Comparison of ENCODE assay signal across 8 mouse cellular contexts in the genomic region with DNA sequence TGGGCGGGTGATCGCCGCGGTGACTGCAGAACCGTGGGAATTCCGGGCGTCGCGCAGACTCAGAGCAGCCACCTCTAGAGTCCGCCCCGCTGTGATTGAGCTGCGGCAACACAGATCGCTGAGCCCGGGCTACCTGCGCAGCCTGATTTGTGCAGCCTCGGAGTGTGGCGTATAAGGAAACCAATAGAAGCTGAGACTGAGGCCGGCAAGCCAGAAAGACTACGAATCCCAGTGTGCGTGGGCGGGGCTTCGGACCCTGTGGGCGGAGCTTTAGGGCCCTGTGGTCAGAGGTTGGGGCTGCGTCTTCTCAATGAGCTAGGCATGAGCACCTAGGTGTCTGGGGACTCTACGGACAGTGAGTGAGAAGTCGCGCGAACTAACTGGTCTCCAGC. TPM values are rescaled to one million over a fixed set of nuclear protein-coding genes. Genes with fewer than 3 reads are reported as not detected.
A peak's percentile ranks its signal among the peaks of the same experiment; 100 is the strongest.
DNase-seq lines count a peak whose midpoint lies in the region; ATAC-seq and TF ChIP-seq lines count a peak whose summit lies in the region.

A gene (minus strand): TSS at position 182 of the 392 bp plus-strand sequence.

- H3K36me3 ChIP-seq in heart, embryonic 10.5 days, result no peaks in the 10 kb centered on the region
- no peaks in the 10 kb centered on the region for H3K36me3 ChIP-seq in kidney, embryonic 15.5 days

- peak within 1 kb of the TSS; percentile 73 for H3K4me2 ChIP-seq in kidney, embryonic 15.5 days

- ATAC-seq in kidney, embryonic 15.5 days (replicated peaks; ENCODE audit: low FRiP score), result peak; percentile 100
- ATAC-seq in monocyte, adult 5-6 weeks (replicated peaks; ENCODE audit: insufficient number of reproducible peaks, low FRiP score, low TSS enrichment, poor library complexity, severe bottlenecking), result peak; percentile 98

- peak; percentile 98 for DNase-seq in A20 (ENCODE audit: low read depth, low spot score)
- peak; percentile 99 for DNase-seq in heart, embryonic 10.5 days (ENCODE audit: low spot score)
- DNase-seq in liver, result peak; percentile 96
- peak; percentile 95 to 97 for DNase-seq in spleen, postnatal 4 days (ENCODE audit: low spot score in 2 of 2)

- under 1% methylated on average over 28 of the region's 28 CpGs for WGBS in heart, embryonic 10.5 days
- under 1% methylated on average over 28 of the region's 28 CpGs for WGBS in kidney, embryonic 15.5 days

- peak within 1 kb of the TSS; percentile 73 for H3K9ac ChIP-seq in kidney, embryonic 15.5 days

- no peaks in the 10 kb centered on the region for H3K9me3 ChIP-seq in heart, embryonic 10.5 days
- no peaks in the 10 kb centered on the region for H3K9me3 ChIP-seq in kidney, embryonic 15.5 days (replicated peaks)

- TF ChIP-seq CTCF in bone marrow macrophage, adult 2 months (IDR thresholded peaks at IDR 0.05; ENCODE audit: low read depth, low read length), result no peak
- TF ChIP-seq CTCF in embryonic fibroblast, embryonic 13.5 days (IDR thresholded peaks at IDR 0.05; ENCODE audit: borderline replicate concordance, insufficient read depth, low read length), result no peak

- peaks cover 20% of the 10 kb centered on the region for H3K4me1 ChIP-seq in bone marrow macrophage, adult 2 months (ENCODE audit: control insufficient read depth, insufficient read depth, low read length)
- 0 out of 2 replicates have a peak, but pooled peaks cover 2% of the 10 kb centered on the region for H3K4me1 ChIP-seq in embryonic fibroblast, embryonic 13.5 days (ENCODE audit: control insufficient read depth, insufficient read depth, low read length)
- peaks cover 28% of the 10 kb centered on the region for H3K4me1 ChIP-seq in heart, embryonic 10.5 days
- H3K4me1 ChIP-seq in kidney, embryonic 15.5 days, result peaks cover 22% of the 10 kb centered on the region

- no peak for TF ChIP-seq POLR2A in bone marrow macrophage, adult 2 months (IDR thresholded peaks at IDR 0.05; ENCODE audit: borderline replicate concordance, low read depth, low read length)
- TF ChIP-seq POLR2A in embryonic fibroblast, embryonic 13.5 days (IDR thresholded peaks at IDR 0.05; ENCODE audit: low read depth, low read length), result peak; percentile 65

- peak within 1 kb of the TSS; percentile 98 for H3K27ac ChIP-seq in bone marrow macrophage, adult 2 months (ENCODE audit: insufficient read depth, low read depth, low read length)
- no peak within 1 kb of the TSS for H3K27ac ChIP-seq in embryonic fibroblast, embryonic 13.5 days (ENCODE audit: insufficient read depth, low read length)
- peak within 1 kb of the TSS; percentile 88 for H3K27ac ChIP-seq in heart, embryonic 10.5 days
- H3K27ac ChIP-seq in kidney, embryonic 15.5 days, result peak within 1 kb of the TSS; percentile 59

- H3K27me3 ChIP-seq in heart, embryonic 10.5 days (ENCODE audit: insufficient read depth, poor library complexity, severe bottlenecking), result no peaks in the 10 kb centered on the region
- no peaks in the 10 kb centered on the region for H3K27me3 ChIP-seq in kidney, embryonic 15.5 days

- H3K4me3 ChIP-seq in bone marrow macrophage, adult 2 months (ENCODE audit: insufficient read depth, low read length), result peak within 1 kb of the TSS; percentile 98
- H3K4me3 ChIP-seq in embryonic fibroblast, embryonic 13.5 days (ENCODE audit: insufficient read depth, low read length), result peak within 1 kb of the TSS; percentile 85
- H3K4me3 ChIP-seq in heart, embryonic 10.5 days, result peak within 1 kb of the TSS; percentile 76
- peak within 1 kb of the TSS; percentile 74 for H3K4me3 ChIP-seq in kidney, embryonic 15.5 days (replicated peaks)

RNA-seq across cellular contexts. Expression of the gene that starts here (rescaled TPM):
- 1,528 and 1,623 TPM in 2 replicates for polyA plus RNA-seq in bone marrow macrophage, adult 2 months (2012; ENCODE audit: insufficient read depth, insufficient read length, missing spikeins)
- 71.1 and 73.8 TPM in 2 replicates for polyA plus RNA-seq in embryonic fibroblast, embryonic 13.5 days (2011; ENCODE audit: insufficient read length, low read depth, missing spikeins)
- polyA plus RNA-seq in heart, embryonic 10.5 days (2016; fragmentation: Nextera tagmentation; extraction: Ambion mirVana), result 84.4 and 111 TPM in 2 replicates
- 120 and 121 TPM in 2 replicates for polyA plus RNA-seq in kidney, embryonic 15.5 days (2015; fragmentation: Nextera tagmentation; extraction: Ambion mirVana)
- total RNA-seq in monocyte, adult 5-6 weeks (2017), result 99.2 to 194 TPM (median 145 TPM) in 3 replicates

Comparison
In these comparisons a context has a peak if more than half of its experiments do, and no peak if none do; other contexts are left out.
1. RNA of the gene that starts here (polyA plus RNA-seq): 1,528 to 1,623 TPM in bone marrow macrophage, adult 2 months; 120 to 121 TPM in kidney, embryonic 15.5 days, 84.4 to 111 TPM in heart, embryonic 10.5 days and 71.1 to 73.8 TPM in embryonic fibroblast, embryonic 13.5 days; every median in the first group is over 10 times any median in the second.
2. Peak in every context shown above with its lines, with median percentiles within 50 percentile points of each other: DNase-seq and H3K4me3 ChIP-seq.